Mouse (Mus musculus) thymus, adult 2 months (tissue): ENCODE data around the gene Zfp689. TPM values are rescaled to one million over a fixed set of nuclear protein-coding genes. Genes with fewer than 3 reads are reported as not detected.
"Not testable (repeated sequence)": the region's sequence is repeated elsewhere in the genome, so short reads cannot be mapped to it uniquely, and the experiment has no call there.

ENCODE experiments used
- DNase-seq: peaks from one replicate; pipeline ENCODE4 v3.0.0; 2021
- H3K27ac ChIP-seq: fragments of 200-500 bp; 2 replicates; pipeline ENCODE4 v1.5.1; 2012; ENCODE audit warnings: low read length, control low read depth; ENCODE audit not compliant: control insufficient read depth, insufficient read depth
- H3K27me3 ChIP-seq: fragments of 200-500 bp; 2 replicates; pipeline ENCODE4 v1.6.1; 2012; ENCODE audit warnings: mild to moderate bottlenecking, low read length, moderate library complexity, mixed read lengths; ENCODE audit not compliant: control insufficient read depth, insufficient read depth
- H3K36me3 ChIP-seq: fragments of 200-500 bp; 2 replicates; pipeline ENCODE4 v1.6.1; 2012; ENCODE audit warnings: mild to moderate bottlenecking, low read length, moderate library complexity; ENCODE audit not compliant: control insufficient read depth, insufficient read depth
- H3K4me1 ChIP-seq: fragments of 200-500 bp; replicated peaks from 2 replicates; pipeline ENCODE4 v1.6.1; 2012; ENCODE audit warnings: low read length; ENCODE audit not compliant: control insufficient read depth, insufficient read depth
- H3K4me3 ChIP-seq: fragments of 200-500 bp; 2 replicates; pipeline ENCODE4 v1.5.1; 2012; ENCODE audit warnings: mild to moderate bottlenecking, low read length, control low read depth, moderate library complexity; ENCODE audit not compliant: control insufficient read depth, insufficient read depth
- CTCF ChIP-seq: fragments of 200-500 bp; IDR thresholded peaks from 2 replicates; pipeline ENCODE4 v1.5.1; 2012; ENCODE audit warnings: mild to moderate bottlenecking, control low read depth, low read length, moderate library complexity, borderline replicate concordance; ENCODE audit not compliant: control insufficient read depth, poor library complexity, insufficient read depth; ENCODE audit errors: extremely low read depth
- POLR2A ChIP-seq: fragments of 200-500 bp; IDR thresholded peaks from 2 replicates; pipeline ENCODE4 v1.6.1; 2012; ENCODE audit warnings: mild to moderate bottlenecking, low read length, control low read depth, moderate library complexity; ENCODE audit not compliant: control insufficient read depth, poor library complexity, insufficient read depth; ENCODE audit errors: extremely low read depth
- WGBS: fragments of 180-500 bp; shearing (Covaris S2); methylation state at CpG from one replicate; pipeline ENCODE4 v1.1.7; 2018; 5-methylcytosine and 5-hydroxymethylcytosine counted together
- polyA plus RNA-seq: library from polyadenylated mRNA; depleted of rRNA; stranded (reverse); fragments of >200 nt; gene quantifications from 2 replicates; pipeline ENCODE4 v1.2.3, GENCODE M21; 2012

The Zfp689 gene
- polyA plus RNA-seq, 1 experiment: 8.1 TPM

- DNase-seq: peak; percentile 59
- peaks cover 9% of the 10 kb centered on the region for H3K4me1 ChIP-seq
These were observed 22.7 kb upstream of the Zfp689 start for GRCm38 (mm10) chr7:127471646-127472010.

GRCm38 (mm10) chr7:127470743-127471645 lies 22.0 kb upstream of the Zfp689 start:
- WGBS: under 1% methylated on average over 46 of the region's 46 CpGs
- H3K36me3 ChIP-seq: peaks cover 27% of the 10 kb centered on the region
- peak; percentile 87 for DNase-seq
- TF ChIP-seq POLR2A: peak; percentile 49
- TF ChIP-seq CTCF: no peak
- no peaks in the 10 kb centered on the region for H3K27me3 ChIP-seq
- peaks cover 9% of the 10 kb centered on the region for H3K4me1 ChIP-seq
- H3K4me3 ChIP-seq: peak overlapping the region; percentile 75
- H3K27ac ChIP-seq: peak overlapping the region; percentile 82

More at GRCm38 (mm10) chr7:127471646-127472010, 22.7 kb upstream of the Zfp689 start:
- no peak; the same call in 1 of the 2 replicates for TF ChIP-seq CTCF
- no peak for TF ChIP-seq POLR2A
- no peaks in the 10 kb centered on the region for H3K27me3 ChIP-seq
- H3K4me3 ChIP-seq: peak overlapping the region; percentile 75
- peak overlapping the region; percentile 82; the same call in 1 of the 2 replicates for H3K27ac ChIP-seq
- H3K36me3 ChIP-seq: peaks cover 32% of the 10 kb centered on the region
- WGBS: under 1% methylated on average over 25 of the region's 25 CpGs

- WGBS: 12% methylated on average over 10 of the region's 10 CpGs
- TF ChIP-seq POLR2A: no peak
- TF ChIP-seq CTCF: no peak
- H3K4me3 ChIP-seq: peak overlapping the region; percentile 75
- peaks cover 9% of the 10 kb centered on the region for H3K4me1 ChIP-seq
- no peaks in the 10 kb centered on the region for H3K27me3 ChIP-seq
- DNase-seq: peak; percentile 24
- peaks cover 19% of the 10 kb centered on the region for H3K36me3 ChIP-seq
- no peak overlapping the region for H3K27ac ChIP-seq
These were observed 21.2 kb upstream of the Zfp689 start for GRCm38 (mm10) chr7:127470011-127470715.

- 98% methylated on average over 4 of the region's 4 CpGs for WGBS
- H3K36me3 ChIP-seq: no peaks in the 10 kb centered on the region
- no peak for DNase-seq
- H3K27me3 ChIP-seq: no peaks in the 10 kb centered on the region
- TF ChIP-seq CTCF (no peak), POLR2A (no peak)
- no peak overlapping the region for H3K27ac ChIP-seq
- peaks cover 4% of the 10 kb centered on the region for H3K4me1 ChIP-seq
- H3K4me3 ChIP-seq: no peak overlapping the region
These were observed 17.6 kb upstream of the Zfp689 start for GRCm38 (mm10) chr7:127466606-127467005.

- not testable (repeated sequence) for H3K27me3 ChIP-seq
These were observed 16.7 kb upstream of the Zfp689 start for GRCm38 (mm10) chr7:127465670-127466069.

GRCm38 (mm10) chr7:127465191-127465590 lies 16.2 kb upstream of the Zfp689 start:
- TF ChIP-seq POLR2A (no peak), CTCF (no peak)
- no peaks in the 10 kb centered on the region for H3K27me3 ChIP-seq
- H3K36me3 ChIP-seq: peaks cover 3% of the 10 kb centered on the region; the same call in 1 of the 2 replicates
- no peak for DNase-seq
- H3K4me3 ChIP-seq: no peak overlapping the region
- H3K4me1 ChIP-seq: peaks cover 2% of the 10 kb centered on the region
- 97% methylated on average over 3 of the region's 3 CpGs for WGBS
- no peak overlapping the region for H3K27ac ChIP-seq

More at GRCm38 (mm10) chr7:127465670-127466069, 16.7 kb upstream of the Zfp689 start:
- not testable (repeated sequence) for DNase-seq, H3K4me3 ChIP-seq, H3K36me3 ChIP-seq, H3K27ac ChIP-seq, H3K4me1 ChIP-seq
- 96% methylated on average over 2 of the region's 2 CpGs for WGBS

- not testable (repeated sequence) for H3K27me3 ChIP-seq, DNase-seq, H3K27ac ChIP-seq, H3K4me3 ChIP-seq, H3K4me1 ChIP-seq
- H3K36me3 ChIP-seq: peaks cover 26% of the 10 kb centered on the region
- 99% methylated on average over 8 of the region's 8 CpGs for WGBS
These were observed 10.4 kb upstream of the Zfp689 start, which contains the start of gene Prr14 for GRCm38 (mm10) chr7:127459311-127459710. Prr14 (plus strand) TSS chr7:127459611.

GRCm38 (mm10) chr7:127458371-127459122 lies 9.6 kb upstream of the Zfp689 start:
- 88% methylated on average over 3 of the region's 3 CpGs for WGBS
- not testable (repeated sequence) for H3K4me3 ChIP-seq, H3K27ac ChIP-seq, DNase-seq, H3K27me3 ChIP-seq, H3K4me1 ChIP-seq
- peaks cover 26% of the 10 kb centered on the region for H3K36me3 ChIP-seq
